Mouse (Mus musculus): ENCODE results near the gene Sdhaf4. TPM values are rescaled to one million over a fixed set of nuclear protein-coding genes. Genes with fewer than 3 reads are reported as not detected.

Gene Sdhaf4
- polyA plus RNA-seq (2017; shearing (Covaris generic)): 24.1 TPM

DNA sequence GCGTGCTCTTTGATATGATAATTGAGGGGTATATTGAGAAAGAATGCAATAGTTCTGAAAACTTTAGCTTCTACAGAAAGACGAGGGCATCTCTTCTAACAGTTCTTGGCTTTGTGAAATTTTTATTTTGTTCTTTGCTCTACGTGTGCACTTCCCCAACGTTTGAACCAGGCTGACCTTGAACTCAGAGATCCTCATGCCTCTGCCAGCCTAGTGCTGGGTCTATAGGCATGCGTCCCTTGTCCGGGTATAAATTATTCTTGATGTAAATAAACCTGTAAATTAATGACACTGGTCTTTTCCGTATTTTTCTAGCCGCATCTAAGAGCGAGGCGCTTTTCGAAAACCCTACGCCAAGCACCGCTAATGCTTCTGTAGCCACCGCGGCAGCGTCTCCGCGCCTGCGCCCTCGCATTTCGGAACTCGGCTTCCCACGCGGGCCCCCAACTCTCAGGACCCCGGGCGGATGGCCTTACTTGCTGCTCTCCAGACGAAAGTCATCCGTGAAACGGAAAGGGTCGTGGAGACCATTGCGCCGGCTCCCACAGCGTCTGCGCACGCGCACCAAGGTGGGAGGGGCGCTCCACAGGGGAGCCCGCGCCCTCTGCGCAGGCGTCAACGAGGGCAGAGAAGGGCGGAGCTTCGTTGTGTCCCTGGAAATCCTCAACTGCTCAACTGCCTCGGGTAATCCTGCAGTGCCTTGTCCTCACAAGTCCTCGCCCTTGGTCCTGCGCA is at the start of gene Sdhaf4:
TSS of gene Sdhaf4 (minus strand) at position 587 of the 735 bp plus-strand sequence.

Other genes starting within 250 kb of the Sdhaf4 start
- gene B3gat2, start 243.9 kb downstream of the Sdhaf4 start, polyA plus RNA-seq (2017; shearing (Covaris generic)): 1.6 TPM
- 46.2 TPM for gene Smap1, start 83.3 kb downstream of the Sdhaf4 start, polyA plus RNA-seq (2017; shearing (Covaris generic))
- not detected for gene Fam135a, start 94.7 kb upstream of the Sdhaf4 start, polyA plus RNA-seq (2017; shearing (Covaris generic))
- gene Col9a1, start 172.0 kb upstream of the Sdhaf4 start, polyA plus RNA-seq (2017; shearing (Covaris generic)): not detected

Data from naive thymus-derived CD4-positive, alpha-beta T cell, adult 5 months (primary cell).